Mouse (Mus musculus) cerebellum, adult 9-11 months (tissue): ENCODE measurements around the gene Ubtd1.

Experiments used
- DNase-seq: peaks from one replicate; pipeline ENCODE4 v3.0.0; 2022

Gene Ubtd1

DNA sequence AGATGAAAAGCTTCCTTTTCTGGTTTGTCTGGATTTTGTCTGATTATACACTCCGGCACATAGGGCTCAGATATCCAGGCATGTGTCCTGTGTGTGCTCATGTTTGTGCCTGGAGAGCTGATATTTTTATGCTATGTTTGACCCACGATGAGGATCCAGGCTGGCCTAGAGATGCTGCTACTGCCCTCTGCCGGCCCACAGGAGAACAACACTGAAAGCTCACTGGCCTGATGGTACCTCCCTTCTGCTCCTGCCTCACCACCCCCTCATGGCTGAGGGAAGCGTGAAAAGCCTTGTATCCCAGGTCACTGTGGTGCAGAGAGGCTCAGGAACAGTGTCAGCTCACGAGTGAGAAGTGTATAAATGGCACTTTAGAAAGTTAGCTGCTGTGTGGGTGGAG, 44.6 kb downstream of the Ubtd1 start:
- peak; percentile 85 for DNase-seq

DNA sequence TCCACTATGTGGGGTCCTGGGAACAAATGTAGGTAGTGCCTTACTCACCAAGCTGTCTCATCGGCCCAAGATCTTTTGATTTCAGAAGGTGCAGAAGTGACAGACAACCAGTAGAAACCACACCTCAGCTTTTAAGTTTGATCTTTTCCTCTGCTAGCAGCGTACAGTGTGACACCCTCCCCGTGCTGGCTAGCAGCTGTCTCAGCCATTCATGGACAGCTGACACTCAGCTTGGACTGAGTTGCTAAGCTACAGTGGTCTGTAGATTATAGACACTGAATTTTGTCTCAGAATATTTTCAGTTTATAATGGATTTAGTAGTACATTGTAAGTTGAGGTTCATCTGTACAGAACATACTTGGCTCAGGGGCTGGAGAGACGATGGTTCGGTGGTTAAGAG, 49.5 kb downstream of the Ubtd1 start:
- no peak for DNase-seq

DNA sequence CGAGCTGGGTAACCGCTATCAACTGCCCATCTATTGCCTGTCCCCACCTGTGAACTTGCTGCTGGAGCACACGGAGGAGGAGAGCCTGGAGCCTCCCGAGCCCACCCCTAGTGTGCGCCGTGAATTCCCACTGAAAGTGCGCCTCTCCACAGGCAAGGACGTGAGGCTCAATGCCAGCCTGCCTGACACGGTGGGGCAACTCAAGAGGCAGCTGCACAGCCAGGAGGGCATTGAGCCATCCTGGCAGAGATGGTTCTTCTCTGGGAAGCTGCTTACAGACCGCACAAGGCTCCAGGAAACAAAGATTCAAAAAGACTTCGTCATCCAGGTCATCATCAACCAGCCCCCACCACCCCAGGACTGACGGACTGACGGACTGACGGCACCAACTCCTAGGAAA, 52.0 kb downstream of the Ubtd1 start:
- DNase-seq, result no peak

DNA sequence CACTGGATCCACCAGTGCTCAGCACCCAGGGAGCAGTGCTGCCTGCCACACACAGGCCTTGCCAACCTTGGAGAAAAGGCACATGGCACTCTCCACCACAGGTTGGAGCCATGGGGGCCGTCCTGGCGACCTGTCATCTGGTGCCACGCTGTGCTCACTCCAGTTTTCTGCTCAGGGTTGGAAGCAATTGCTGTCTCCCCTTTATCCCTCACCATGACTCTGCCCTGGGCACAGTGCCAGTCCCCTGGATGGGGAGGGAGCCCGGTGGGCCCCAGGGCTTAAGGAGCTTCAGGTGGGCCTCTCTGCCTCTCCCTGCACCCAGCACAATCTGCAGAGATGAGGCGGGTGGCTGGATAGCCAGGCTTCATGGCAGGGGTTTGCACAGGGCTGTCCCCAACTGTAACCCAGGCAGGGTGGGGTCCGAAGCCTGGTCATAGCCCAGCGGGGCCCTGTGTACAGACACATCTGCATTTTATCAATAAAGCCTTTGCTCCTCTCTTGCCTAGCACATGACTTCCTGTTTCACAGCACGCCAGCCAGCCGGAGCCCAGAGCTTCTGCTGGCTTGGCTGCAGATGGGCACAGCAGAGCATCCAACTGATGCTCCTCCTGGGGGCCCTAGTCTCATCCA, 52.7 kb downstream of the Ubtd1 start:
- DNase-seq, result peak; percentile 62

DNA sequence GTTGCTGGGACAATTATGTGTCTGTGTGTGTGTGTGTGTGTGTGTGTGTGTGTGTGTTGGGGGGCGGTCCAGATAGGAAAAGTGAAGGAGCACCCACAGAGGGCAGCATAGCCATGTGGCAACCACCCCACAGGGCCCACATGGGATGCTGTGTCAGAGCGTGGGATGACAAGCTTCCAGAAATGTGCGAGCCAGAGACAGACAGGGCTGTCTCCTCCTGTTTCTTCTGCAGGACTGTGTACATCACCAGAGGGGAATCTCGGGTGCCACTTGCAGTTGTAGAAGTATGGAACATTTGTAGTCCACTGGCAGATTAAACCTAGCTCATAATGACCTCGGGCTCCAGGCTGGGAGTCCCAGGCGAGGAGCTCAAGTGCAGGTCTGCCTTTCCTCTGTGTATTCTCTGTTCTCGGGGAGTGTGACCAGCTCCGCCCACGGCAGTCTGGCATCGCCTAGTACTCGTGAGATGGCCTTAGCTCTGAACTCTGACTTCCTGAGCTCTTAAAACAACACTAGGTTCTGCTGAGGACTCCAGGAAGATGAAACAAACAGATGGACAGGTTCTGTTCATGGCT, 53.4 kb downstream of the Ubtd1 start:
- DNase-seq, result no peak

DNA sequence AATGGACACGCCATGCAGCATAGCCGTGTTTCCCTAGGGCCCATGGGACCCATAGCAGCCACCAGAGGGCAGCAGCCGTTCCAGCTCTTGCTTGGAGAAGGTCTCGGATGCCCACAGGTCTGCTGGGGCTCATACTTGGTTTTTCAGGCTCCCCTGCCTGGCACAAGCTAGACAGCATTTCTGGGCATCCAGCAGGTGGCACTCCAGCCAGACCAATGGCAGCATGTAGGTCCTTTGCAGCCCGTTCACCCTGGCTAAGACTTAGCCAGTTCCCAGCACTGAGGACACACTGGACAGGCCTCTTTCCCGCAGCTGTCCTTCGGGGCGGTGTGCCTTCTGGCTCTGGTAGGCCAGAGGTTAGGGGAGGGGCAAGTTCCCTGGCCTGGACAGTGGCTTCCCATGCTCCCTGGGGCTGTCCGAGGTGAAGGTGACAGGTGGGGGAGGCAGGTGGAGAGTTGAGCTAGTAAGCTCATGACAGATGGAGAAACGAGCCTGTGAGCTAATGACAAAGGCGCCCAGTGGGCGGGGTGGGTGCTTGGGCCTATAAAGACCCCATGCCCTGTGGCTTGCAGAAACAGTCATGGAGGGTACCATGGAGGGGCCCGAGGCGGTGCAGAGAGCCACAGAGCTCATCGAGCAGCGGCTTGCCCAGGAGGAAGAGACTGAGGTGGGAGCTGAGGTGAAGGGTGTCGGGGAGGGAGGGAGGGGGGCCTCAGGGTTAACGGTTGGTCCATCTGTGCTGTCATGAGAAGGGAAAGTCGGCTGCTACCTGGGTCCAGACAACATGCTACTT, 54.1 kb downstream of the Ubtd1 start, which contains the start of gene Ankrd2:
Ankrd2 (plus strand) TSS at position 545 of the 793 bp plus-strand sequence.
- DNase-seq, result peak; percentile 95

DNA sequence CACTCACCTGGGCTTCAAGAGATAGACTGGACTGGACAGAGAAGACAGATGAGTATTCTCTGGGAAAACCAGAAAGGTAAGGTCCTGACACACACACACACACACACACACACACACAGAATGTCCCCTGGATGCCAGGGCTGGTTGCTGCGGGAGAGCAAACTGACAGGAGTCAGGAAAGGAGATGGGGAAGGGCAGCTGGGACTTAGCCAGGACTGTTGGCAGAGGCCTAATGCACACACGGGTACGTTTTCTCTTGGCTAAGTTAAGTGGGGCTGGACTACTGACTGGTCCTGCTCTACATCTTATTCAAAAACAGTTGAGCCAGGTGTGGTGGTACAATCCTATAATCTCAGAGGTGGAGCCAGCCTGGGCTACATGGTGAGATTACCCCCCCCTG, 54.8 kb downstream of the Ubtd1 start:
- DNase-seq, result no peak

DNA sequence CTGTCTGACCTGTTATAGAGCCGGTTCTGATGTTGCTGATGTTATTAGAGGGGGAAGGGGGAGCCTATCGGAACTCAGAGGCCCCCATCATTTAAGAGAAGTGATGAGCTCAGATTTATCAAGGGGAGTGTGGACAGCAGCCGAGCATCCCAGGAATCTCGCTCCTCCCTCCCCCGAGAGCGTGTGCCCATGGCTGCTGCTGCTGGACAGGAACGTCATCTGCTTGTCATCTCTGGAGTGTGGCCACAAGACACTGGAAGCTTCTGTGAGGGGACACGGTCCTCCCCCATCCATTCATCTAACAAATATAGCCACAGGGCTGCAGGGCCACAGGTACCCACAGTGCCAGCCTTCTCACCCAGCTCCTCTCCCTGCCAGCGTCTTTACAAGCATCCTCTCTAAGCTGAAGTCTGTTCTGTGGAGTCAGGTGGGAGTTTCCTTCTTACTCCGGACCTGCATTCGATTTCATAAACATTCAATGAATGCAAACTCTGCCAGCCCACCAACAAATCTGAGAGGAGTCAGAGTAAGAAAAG, 55.7 kb downstream of the Ubtd1 start:
- no peak for DNase-seq

DNA sequence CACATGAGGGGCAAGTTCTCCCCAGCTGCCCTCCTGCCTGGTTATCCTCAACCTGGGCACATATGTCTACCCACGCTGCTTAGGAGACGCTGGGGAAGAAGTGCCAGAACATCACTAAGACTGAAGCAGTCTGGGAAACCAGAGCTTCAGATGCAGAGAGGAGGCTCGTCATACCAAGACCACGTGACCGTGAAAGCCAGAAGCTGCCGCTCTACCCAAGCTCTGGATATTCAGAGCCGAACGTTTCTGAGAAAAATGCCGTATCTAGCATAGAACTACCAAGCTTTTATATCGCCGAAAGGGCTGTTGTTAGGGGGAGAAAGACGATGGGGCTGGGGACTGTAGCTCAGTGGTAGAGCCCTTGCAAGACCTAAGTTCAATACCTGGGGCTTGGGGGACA, 56.7 kb downstream of the Ubtd1 start:
- DNase-seq, result no peak

DNA sequence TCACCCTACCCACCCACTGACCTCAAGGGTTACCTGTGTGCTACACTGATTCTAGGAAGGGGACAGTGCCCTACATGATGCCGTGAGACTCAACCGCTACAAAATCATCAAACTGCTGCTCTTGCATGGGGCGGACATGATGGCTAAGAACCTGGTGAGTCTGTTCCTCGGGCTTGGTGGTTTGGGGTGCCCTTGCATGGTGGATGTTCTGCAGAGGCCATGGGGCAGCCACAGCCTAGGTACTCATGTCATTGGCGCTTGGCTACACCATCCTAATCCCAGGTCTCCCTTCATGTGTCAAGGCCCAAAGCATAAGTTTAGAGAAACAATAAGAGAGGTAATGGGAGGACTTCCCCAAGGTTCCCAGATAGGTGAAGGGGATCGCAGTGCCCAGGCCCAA, 62.4 kb downstream of the Ubtd1 start:
- no peak for DNase-seq

DNA sequence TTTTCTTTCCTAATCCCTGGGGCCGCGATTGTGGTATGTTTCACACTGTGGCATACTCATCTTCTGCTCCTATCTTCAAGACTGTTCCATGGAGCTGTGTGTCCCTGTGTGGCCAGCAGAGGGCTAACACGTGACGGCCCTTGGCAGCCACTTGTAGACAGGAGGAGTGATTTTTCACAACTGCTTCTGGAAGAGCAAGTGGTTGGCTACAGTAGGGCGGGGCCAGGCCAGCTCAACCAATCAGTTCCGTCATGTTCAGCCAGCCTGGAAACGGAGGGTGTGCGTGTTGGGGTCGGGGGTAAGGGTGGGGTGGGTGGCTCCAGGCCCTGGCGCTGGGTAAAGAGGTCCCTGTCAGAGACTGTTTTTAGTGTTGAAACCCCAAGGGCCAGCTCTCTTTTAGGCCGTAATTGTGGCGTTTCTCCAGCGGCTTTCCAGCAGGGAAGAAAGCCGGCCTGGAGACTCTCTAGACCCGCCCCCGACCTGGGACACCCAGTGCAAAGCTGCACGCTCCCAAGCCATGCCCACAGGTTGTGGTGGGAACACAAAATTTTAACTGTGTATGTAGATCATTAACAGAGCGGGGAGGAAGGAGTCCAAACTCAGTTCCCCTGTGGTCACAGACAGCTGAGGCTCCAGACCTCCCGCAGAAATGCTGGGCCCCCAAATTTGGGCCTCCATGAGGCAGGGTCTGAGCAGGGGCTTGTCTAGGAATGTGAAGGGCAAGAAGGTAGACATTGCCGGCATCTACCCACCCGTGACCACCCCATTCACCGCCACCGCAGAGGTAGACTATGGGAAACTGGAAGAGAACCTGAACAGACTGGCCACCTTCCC, 63.9 kb downstream of the Ubtd1 start, which contains the start of gene Hoga1:
Hoga1 (plus strand) TSS at position 342 of the 834 bp plus-strand sequence.
- no peak for DNase-seq

DNA sequence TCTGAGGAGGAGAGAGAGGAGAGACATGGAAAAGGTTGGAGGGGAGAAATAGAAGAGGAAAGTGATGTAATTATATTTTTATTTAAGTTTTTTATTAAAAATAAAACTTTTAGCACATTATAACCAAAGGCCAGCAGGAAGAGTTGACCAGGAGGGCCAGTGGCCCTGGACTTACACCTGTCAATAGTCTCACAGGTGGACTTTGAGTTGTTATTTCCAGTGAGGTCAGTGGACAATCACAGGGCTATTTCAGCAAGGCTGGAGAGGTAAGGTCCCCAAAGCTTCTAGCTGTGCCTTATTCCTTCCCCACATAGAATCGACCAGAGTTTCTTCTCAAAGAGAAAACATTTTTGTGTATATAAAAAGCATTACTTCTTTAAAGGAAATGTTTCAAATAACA, 68.7 kb downstream of the Ubtd1 start:
- no peak for DNase-seq

DNA sequence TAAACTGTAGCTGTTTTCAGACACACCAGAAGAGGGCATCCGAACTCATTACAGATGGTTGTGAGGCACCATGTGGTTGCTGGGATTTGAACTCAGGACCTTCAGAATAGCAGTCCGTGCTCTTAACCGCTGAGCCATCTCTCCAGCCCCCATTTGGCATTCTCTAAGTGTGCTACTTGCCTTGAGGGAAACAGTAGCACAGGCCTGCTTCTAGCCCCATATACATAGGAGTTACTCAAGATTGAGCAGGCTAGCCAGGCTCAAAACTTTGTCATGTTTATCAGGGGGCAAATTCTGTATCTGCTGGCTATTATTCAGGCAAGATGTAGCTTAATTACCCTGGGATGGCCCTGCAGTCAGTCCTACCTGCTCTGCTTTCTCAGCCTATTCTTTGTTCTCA, 69.8 kb downstream of the Ubtd1 start:
- DNase-seq, result no peak

DNA sequence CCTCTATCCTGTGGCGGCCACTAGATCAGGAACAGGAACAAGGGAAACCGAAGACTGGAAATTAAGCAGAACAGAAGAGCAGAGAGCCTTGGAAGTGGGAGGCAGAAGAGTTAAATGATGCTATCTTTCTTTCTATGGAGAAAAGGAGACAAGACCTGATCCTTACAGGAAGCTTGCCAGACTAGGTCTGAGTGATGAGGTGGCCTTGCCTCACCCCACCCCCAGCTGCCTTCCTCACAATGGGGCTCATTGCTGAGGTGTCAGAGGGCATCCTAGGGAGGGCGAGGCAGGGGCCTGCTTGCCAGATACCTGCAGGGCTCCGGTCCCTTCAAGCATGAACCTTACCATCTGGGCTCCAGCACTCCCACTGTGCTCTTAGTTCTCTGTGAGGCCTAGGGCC, 70.4 kb downstream of the Ubtd1 start, which contains the start of gene 4933411K16Rik:
4933411K16Rik (plus strand) TSS at position 301 of the 400 bp plus-strand sequence.
- no peak for DNase-seq

DNA sequence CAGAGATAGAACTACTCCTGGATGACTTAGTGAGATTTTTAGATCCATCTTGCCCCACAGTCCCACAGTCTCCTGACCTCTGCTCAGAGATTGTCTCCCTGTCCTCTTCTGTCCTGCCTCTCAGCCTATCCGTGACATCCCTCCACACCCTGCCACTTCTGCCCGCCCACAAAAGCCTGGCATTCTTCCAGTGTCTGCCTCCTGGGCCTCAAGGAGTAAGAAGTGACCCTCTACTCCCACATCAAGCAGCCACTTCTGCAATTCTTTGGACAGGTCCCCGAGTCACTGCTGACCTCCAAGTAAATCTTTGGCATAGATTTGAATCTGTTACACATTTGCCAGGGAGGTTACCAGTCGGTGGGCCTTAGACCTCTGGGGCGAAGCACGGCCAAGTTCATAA, 72.7 kb downstream of the Ubtd1 start:
- no peak for DNase-seq

DNA sequence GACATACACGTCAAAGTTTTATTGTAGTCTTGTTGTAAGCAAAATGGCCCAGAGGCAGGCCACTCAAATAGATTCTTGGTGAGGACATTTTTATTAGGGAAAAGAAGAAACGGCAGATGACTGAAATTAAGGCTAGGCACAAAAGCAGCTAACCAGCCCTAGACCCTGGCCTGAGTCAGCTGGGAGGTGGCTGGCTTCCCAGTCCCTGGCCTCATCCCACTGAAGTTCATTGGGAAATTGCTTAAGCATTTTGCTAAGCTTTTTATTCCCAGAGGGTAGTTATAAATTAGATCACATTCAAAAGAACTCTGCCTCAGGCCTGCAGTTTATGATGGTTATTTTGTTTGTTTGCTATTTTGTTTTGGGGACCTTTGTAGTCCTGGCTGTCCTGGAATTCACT, 74.3 kb downstream of the Ubtd1 start:
- no peak for DNase-seq

DNA sequence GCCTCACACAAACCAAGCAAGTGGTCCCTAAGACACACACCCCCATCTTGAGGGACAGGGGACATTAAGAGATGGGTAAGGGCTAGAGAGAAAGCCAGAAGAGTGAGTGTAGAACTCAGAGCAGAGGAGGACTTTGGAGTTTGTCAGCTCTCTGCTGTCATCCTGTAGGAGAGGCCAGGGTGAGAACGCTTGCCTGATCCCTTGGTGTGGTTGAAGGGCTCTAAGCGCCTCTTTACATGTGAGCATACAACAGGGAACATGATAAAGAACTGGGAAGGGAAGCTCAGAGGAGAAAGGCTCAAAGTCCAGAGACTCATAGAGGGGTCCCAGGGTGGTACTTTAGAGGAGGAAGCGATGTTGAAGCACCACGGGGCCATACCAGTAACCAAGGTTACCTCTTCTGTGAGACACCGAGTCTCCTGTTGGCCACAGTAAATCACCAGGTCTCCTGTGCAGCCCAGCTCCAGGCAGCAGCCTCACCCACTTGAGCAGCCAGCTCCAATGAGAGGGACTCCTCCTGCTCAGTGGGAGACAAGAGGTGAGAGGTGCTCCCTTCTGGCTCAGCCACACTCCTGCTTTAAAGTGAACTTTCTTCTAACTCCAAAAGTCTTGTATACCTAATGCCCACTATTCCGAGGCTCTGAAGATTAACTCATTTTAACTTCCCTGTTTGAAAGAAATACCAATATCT, 75.3 kb downstream of the Ubtd1 start:
- no peak for DNase-seq

DNA sequence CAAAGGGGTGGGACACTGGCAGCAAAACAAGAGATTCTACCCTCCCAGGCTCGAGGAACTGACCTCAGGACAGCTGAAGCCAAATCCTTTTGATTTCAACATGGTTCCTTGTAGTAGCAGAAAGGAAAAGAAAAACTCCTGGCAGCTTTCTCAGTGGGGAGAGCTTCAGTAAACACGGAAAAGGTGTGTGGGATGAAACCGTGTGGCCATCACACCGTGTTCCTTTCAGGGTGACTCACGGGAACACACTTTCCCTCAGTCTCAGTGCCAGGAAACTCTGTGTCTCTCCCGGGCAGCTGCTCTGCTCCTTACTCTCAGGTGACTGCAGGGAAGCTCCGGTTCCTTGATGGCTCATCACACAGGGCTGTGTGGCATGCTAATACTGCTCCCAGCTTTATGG, 76.9 kb downstream of the Ubtd1 start:
- no peak for DNase-seq

DNA sequence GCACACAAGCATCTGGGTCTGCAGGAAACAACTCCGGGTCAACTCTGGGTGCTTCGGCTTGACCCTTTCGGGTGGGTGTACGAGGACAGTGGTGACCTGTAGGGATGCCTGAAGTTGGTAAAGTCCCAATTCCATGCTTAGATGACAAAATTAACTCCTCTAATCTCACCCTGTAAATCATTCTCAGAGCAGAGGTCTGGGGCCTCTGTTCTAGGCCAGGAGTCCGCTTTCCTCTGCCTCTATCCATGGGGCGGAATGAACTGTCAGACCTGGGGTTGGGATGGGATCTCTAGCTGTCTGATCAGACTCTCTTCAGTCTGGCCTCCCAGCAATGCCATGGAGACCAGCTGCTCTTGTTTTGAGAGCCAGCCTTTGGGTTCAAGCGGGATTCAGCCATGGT, 79.9 kb downstream of the Ubtd1 start:
- no peak for DNase-seq

DNA sequence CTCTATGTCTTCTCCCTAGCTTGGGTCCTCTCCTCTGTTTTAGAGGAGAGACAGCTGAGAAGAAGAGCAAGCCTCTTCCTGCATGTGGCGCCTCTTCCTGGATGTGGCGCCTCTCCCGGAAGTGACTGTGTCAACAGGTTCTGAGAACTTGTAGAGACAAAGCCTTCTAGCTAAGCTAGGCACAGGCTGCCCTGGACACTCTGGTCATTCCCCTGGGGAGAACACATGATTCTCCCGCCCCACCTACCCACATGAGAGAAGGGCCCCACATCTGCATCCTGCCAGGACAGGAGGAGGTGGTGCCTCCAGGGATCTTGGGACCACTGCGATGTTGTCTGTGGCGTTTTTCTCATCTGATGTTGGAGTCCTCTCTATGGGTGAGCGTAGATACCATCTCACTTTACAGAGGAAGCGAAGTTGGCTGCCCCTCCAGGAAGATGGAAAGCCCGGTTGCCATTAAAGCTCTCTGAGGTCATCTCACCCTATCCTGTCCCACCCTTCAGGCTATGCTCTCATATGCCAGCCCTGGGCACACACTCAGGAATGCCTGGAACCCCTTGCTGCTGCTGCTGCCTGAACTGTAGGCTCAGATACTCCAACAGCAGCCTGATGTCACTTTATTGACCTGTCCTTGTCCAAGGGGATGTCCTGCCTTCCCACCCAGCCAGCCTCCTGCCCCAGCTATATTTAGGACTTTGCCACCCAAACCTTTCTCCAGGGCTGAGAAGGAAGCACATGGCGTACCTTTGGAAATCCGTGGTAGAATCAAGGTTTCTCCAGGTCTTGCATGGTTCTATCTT, 87.1 kb downstream of the Ubtd1 start:
- DNase-seq, result no peak

DNA sequence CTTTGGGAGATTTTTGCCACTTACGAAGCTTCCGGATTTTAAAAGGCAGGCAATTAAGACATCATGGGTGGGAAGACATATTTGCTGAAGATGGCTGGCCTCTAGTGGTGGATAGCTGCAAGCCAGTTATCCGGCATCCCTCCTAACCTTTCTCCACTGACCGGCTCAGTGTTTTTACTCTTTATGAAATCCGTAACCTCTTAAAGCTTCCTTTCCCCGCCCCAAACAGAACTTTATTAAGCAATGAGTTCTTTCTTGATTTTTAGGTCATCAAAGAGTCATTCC, 87.6 kb downstream of the Ubtd1 start:
- DNase-seq, result no peak

DNA sequence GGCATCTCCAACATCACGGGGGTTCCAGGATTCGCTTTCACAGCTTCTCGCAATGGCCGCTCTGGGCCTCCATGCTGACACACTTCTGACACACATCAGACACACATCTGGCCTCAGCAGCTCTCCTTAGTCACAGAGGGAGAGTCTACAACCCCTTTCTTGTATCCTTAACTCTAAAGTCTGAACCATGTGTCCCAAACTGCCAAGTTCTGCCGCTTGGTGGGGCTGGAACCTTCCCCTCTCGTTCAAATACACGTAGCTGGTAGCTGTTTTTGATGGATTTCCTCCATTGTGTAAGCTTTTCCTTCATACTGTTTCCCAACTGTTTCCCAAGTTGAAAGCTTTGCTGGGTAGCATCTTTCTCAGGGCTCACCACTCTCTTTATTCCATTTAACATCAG, 89.7 kb downstream of the Ubtd1 start:
- DNase-seq, result no peak
